Mouse (Mus musculus): ENCODE results near the gene Ddr2.
"Not testable (repeated sequence)": the region's sequence is repeated elsewhere in the genome, so short reads cannot be mapped to it uniquely, and the experiment has no call there.

The Ddr2 gene

DNA sequence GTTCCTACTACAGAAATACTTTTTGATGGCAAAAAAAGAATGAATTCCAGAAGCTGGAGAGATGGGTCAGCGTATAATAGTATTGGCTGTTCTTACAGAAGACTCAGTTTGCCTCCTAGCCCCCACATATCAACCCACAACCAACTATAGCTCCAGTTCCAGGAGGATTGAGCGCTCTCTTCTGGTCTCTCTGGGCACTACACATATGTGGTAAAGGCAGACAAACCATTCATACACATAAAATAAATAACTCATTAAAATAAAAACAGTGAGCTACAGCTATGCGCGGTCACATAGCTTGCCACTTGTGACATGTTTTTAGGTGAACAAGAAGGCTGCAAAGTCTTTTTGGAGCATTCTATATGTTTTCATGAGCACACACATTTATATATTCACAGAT lies 71.2 kb downstream of the Ddr2 start:
- no peak for DNase-seq (ENCODE audit: low spot score in 2 of 2)

GRCm38 (mm10) chr1:170035575-170035974 lies 75.0 kb downstream of the Ddr2 start:
- no peak for DNase-seq (ENCODE audit: low spot score in 2 of 2)

GRCm38 (mm10) chr1:170034961-170035360 lies 75.6 kb downstream of the Ddr2 start:
- no peak for DNase-seq (ENCODE audit: low spot score in 2 of 2)

- no peak for DNase-seq (ENCODE audit: low spot score in 2 of 2)
Observed at GRCm38 (mm10) chr1:170031656-170032055, 78.9 kb downstream of the Ddr2 start.

- DNase-seq (ENCODE audit: low spot score in 2 of 2) = no peak
Observed at GRCm38 (mm10) chr1:170014784-170015183, 95.8 kb downstream of the Ddr2 start.

- no peak for DNase-seq (ENCODE audit: low spot score in 2 of 2)
Observed at GRCm38 (mm10) chr1:170010716-170011505, 99.7 kb downstream of the Ddr2 start.

DNA sequence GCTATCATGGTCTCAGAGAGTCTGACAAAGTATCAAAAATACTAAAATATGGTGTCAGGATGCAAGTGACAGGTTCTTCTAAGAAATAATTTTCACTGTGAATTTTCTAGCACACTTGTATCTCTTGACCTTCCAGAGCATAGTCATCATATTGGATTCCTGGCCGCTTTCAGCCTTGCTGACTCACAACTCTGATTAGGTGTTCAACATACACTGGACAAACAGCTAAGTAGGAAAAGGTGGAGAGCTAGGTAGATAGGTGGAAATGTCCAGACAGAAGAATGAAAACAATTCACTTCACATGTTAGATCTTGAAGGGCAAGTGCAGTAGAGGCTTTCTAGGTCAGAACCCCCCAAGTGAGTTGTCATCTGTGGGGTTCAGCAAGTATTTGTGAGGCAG lies 101.3 kb downstream of the Ddr2 start:
- no peak for DNase-seq (ENCODE audit: low spot score in 2 of 2)

DNA sequence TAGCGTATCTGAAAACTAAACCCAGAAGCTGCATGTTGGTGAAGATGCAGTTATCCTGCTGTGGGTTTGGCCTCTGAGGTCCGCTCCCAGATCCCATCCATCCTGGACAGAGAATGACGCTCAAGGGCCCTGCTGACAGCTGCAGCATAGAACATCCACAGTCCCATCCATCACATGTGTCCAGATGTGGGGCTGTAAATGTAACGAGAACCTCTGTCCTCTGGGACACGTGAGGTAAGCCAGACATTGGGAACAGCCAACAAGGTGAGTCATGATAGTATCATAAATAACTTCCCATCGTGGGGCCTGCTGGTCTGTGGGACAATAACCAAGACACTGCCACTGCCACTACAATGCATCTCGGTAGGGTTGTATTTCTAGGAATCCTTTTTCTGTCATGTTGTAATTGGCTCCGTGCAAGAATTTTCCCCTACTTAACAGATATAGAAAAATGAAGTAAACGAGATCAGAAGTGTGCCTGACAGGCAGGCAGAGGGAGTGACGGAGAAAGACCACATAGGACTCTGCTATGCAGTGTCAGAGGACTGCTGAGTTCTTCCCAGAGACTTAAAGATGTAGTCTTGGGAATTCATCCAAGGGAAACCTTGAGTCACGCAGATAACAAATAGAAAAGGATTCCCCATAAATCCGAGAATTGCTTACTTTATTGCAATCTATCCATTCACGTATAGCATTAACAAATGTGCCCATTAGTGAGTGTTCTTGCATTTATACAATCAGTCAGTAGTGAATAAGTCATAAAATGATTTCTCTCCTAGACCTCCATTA lies 101.9 kb downstream of the Ddr2 start:
- no peak for DNase-seq (ENCODE audit: low spot score in 2 of 2)

GRCm38 (mm10) chr1:170006516-170006915 lies 104.0 kb downstream of the Ddr2 start:
- no peak for DNase-seq (ENCODE audit: low spot score in 2 of 2)

DNA sequence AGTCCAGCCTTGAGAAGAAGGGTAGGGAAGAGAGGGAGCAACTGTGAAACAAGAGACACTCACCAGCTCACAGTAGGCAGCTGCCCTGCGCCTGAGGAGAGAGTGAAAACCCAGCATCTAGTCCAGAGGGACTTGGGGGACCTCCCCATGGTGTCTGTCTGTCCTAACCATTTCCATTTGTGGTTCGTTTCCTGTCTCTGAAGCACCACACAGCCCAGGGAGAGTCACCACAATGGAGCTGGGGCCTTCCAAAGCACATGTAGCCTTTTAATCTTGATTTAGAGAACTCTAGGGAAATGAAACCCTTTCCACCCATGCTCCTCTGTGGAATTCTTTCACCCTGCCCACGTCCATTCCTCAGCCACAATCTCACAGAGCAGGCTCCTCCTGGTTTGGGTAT lies 105.3 kb downstream of the Ddr2 start:
- DNase-seq (ENCODE audit: low spot score in 2 of 2) = no peak

DNA sequence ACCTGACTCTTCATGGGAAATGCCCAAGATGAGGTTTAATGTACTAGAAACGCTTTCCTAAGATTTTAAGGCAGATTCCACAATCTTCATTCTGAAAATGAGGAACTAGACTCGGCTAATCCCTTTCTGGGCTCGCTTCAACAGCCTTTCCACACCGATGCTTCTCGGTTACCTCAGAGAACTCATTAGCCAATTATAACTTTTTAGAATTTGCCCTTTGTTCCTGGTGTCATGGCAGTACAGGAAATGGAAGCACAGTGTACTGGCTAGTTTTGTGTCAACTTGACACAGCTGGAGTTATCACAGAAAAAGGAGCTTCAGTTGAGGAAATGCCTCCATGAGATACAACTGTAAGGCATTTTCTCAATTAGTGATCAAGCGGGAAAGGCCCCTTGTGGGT lies 116.7 kb downstream of the Ddr2 start:
- DNase-seq (ENCODE audit: low spot score in 2 of 2) = not testable (repeated sequence)

DNA sequence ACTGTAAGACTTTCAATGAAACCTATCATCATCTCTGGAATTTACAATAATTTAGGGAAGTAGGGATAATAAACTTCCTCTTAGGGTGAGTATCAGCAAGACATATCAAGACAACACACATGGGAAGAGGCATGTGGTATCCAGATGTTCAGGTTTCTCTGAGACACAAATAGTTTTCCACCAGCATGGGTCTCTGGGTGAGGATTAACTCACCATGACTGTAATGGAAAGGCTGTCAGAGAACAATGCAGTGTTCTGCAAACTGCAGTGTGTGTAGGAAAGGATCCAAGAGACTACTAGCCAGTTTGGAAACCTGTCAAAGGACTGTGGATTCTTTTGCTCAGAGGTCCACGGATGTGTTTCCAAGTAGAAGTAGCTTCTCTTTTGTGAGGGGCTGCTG lies 124.4 kb downstream of the Ddr2 start:
- no peak for DNase-seq (ENCODE audit: low spot score in 2 of 2)

GRCm38 (mm10) chr1:169977621-169978020 lies 132.9 kb downstream of the Ddr2 start:
- DNase-seq (ENCODE audit: low spot score in 2 of 2) = no peak

GRCm38 (mm10) chr1:169971998-169972397 lies 138.6 kb downstream of the Ddr2 start:
- DNase-seq (ENCODE audit: low spot score in 2 of 2) = no peak

DNA sequence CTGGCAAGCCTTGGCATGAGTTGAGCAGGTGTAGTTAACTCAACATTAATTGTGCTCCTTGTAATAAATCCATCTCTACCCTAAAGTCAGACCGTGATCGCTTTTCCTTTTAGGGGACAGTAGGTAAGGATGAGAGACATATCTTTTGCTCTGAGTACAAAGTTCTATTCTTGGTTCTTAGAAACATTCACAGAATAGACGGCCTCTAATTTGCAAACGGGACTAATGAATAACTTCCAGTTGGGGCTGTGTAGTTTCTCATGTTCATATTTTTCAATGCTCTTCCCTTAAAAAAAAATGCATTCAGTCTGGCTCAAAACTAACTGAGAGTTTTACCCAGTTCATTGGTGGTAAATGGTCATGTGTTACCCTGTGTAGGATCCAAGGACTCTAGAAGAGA lies 139.6 kb downstream of the Ddr2 start:
- no peak for DNase-seq (ENCODE audit: low spot score in 2 of 2)

GRCm38 (mm10) chr1:169969516-169969886 lies 141.1 kb downstream of the Ddr2 start:
- DNase-seq (ENCODE audit: low spot score in 2 of 2) = no peak

- peak; percentile 98 to 99 for DNase-seq (ENCODE audit: low spot score in 2 of 2)
Observed at GRCm38 (mm10) chr1:169968792-169969515, 141.6 kb downstream of the Ddr2 start, which contains the start of gene Hsd17b7. Gene Hsd17b7 (minus strand): TSS chr1:169969241.

GRCm38 (mm10) chr1:169953106-169953505 lies 157.5 kb downstream of the Ddr2 start:
- DNase-seq (ENCODE audit: low spot score in 2 of 2) = no peak

DNA sequence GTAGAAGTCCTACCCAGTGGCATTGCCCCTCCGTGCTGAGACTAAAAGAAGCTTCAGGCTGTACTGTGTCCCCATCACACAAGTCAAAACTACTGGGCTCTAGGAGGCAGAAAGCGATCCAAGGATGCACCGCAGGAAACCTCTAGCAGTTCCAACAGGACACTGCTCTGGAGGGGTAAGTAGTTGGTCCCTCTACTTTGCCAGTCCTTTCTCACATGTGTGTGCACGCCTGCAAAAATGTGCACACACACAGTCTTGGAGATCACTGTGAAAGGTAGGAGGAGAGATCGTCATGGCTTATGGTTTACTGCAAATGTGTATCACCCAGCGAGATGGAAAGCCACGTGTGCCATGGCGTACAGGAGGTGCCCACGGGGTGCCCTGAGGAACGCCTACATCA lies 157.9 kb downstream of the Ddr2 start:
- DNase-seq (ENCODE audit: low spot score in 2 of 2) = no peak

- DNase-seq (ENCODE audit: low spot score in 2 of 2) = no peak
Observed at GRCm38 (mm10) chr1:169951561-169951960, 159.0 kb downstream of the Ddr2 start.

- DNase-seq (ENCODE audit: low spot score in 2 of 2) = no peak
Observed at GRCm38 (mm10) chr1:169950651-169951050, 159.9 kb downstream of the Ddr2 start.

GRCm38 (mm10) chr1:169949981-169950380 lies 160.6 kb downstream of the Ddr2 start:
- no peak for DNase-seq (ENCODE audit: low spot score in 2 of 2)
